Mouse (Mus musculus) stomach, postnatal 0 days (tissue): ENCODE measurements around the gene Mri1. TPM values are rescaled to one million over a fixed set of nuclear protein-coding genes. Genes with fewer than 3 reads are reported as not detected.
"Not testable (repeated sequence)": the region's sequence is repeated elsewhere in the genome, so short reads cannot be mapped to it uniquely, and the experiment has no call there.

Experiments
- ATAC-seq: fragments of 200-750 bp; cut with Nextera tagmentation; 2 replicates; pipeline ENCODE4 v1.8.0; 2017; ENCODE audit not compliant: low FRiP score, low TSS enrichment
- DNase-seq: peaks from one replicate; pipeline ENCODE4 v3.0.0-alpha.2; 2016; ENCODE audit warnings: low spot score
- H3K27ac ChIP-seq: fragments of 300-500 bp; sonication (generic); replicated peaks from 2 replicates; pipeline ENCODE4 v1.5.1; 2014; ENCODE audit warnings: mild to moderate bottlenecking, control low read depth
- H3K27me3 ChIP-seq: fragments of 300-500 bp; sonication (generic); 2 replicates; pipeline ENCODE4 v1.6.1; 2014; ENCODE audit warnings: low read length; ENCODE audit not compliant: control insufficient read depth, insufficient read depth
- H3K36me3 ChIP-seq: fragments of 300-500 bp; sonication (generic); 2 replicates; pipeline ENCODE4 v1.6.1; 2014; ENCODE audit warnings: low read length, mixed read lengths; ENCODE audit not compliant: control insufficient read depth, insufficient read depth
- H3K4me1 ChIP-seq: fragments of 300-500 bp; sonication (generic); replicated peaks from 2 replicates; pipeline ENCODE4 v1.6.1; 2014; ENCODE audit warnings: antibody characterized with exemption; ENCODE audit not compliant: control insufficient read depth, insufficient read depth
- H3K4me2 ChIP-seq: fragments of 300-500 bp; sonication (generic); replicated peaks from 2 replicates; pipeline ENCODE4 v1.6.1; 2014; ENCODE audit warnings: low read depth, mild to moderate bottlenecking, control low read depth, moderate library complexity
- H3K4me3 ChIP-seq: fragments of 300-500 bp; sonication (generic); 2 replicates; pipeline ENCODE4 v1.5.1; 2014; ENCODE audit warnings: low read depth, low read length, control low read depth
- H3K9ac ChIP-seq: fragments of 300-500 bp; sonication (generic); 2 replicates; pipeline ENCODE4 v1.6.1; 2014; ENCODE audit warnings: mild to moderate bottlenecking, low read length, control low read depth, mixed read lengths
- H3K9me3 ChIP-seq: fragments of 300-500 bp; sonication (generic); 2 replicates; pipeline ENCODE4 v1.6.1; 2016; ENCODE audit warnings: low read length; ENCODE audit not compliant: control insufficient read depth
- CTCF ChIP-seq: IDR thresholded peaks from 2 replicates; pipeline ENCODE4 v1.5.1; 2016; ENCODE audit warnings: antibody characterized with exemption, low read depth, mild to moderate bottlenecking, moderate library complexity
- EP300 ChIP-seq: optimal IDR thresholded peaks from 2 replicates; pipeline ENCODE3; 2016; ENCODE audit warnings: antibody characterized with exemption
- WGBS: fragments of 180-500 bp; shearing (Covaris S2); extraction: QIAGEN DNeasy Blood & Tissue Kit; methylation state at CpG from one replicate; pipeline ENCODE4 v1.1.7; 2014; 5-methylcytosine and 5-hydroxymethylcytosine counted together
- polyA plus RNA-seq: library from polyadenylated mRNA; unstranded; fragments of >200 nt; fragmentation: Nextera tagmentation; extraction: Ambion mirVana; gene quantifications from 2 replicates; pipeline ENCODE4 v1.2.1, GENCODE M21; 2015

Mri1 gene
- polyA plus RNA-seq, 1 experiment from 2014 or later, result 61.7 TPM

DNA sequence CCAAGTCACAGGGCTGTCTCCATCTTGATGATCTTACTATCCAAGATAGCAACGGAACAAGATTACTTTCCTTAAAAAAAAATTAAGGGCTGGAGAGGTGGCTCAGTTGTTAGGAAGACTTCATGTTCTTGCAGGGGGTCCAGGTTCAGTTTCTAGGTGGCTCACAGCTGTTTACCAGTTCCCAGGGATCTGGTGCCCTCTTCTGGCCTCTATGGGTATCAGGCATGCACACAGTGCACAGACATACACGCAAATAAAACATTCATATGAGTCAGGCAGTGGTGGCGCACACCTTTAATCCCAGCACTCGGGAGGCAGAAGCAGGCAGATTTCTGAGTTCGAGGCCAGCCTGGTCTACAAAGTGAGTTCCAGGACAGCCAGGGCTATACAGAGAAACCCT, 28.5 kb upstream of the Mri1 start:
- H3K27me3 ChIP-seq, H3K9ac ChIP-seq, H3K4me3 ChIP-seq, H3K36me3 ChIP-seq, ATAC-seq, H3K4me2 ChIP-seq, H3K4me1 ChIP-seq, H3K27ac ChIP-seq, H3K9me3 ChIP-seq: not testable (repeated sequence)
- peak; percentile 74 for TF ChIP-seq CTCF
- 57% methylated on average over 5 of the region's 5 CpGs for WGBS
- peak; percentile 33 for DNase-seq

DNA sequence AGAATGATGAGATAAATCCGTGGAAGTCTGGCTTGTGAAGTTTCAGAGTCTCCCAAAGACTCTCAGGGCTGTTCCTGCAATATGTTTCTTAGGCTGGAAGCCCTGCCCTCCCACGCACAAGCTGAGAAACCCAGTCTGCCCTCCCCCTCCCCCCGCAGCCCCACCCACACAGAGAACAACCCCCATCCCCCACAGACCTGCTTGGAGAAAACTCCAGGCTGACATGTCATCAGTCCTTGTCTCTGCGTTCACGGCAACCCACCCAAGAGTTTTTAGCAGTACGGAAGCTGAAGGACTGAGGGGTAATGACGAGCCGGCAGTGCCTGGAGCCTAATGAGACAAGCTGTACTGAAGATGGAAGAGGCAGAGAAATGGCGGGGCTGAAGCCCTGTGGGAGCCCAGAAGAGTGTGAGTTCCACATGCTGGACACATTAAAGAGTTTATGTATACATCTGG, 27.5 kb upstream of the Mri1 start:
- DNase-seq, result peak; percentile 48
- peak overlapping the region; percentile 8; the same call in 1 of the 2 replicates for H3K4me3 ChIP-seq

DNA sequence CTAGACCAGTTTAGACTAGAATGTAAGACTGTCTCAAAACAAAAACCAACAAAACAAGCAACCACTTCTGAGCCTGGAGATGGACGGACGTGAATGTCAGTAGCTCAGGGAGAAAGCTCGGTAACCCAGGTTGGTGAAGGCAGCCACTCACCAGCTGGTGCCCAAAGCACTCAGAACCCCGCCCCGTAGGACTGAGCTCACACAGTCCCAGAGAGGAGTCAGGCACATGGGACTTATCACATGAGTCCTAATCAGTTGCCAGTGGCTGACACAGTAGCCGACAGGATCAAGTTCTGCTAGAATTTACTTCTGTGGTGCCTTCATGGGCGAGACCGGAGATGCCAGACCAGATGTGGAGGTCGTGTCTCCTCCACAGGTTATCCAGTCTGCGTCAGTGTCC, 23.7 kb upstream of the Mri1 start:
- 66% methylated on average over 10 of the region's 10 CpGs for WGBS
- no peak for DNase-seq

More for the DNA sequence above, 27.5 kb upstream of the Mri1 start:
- H3K27me3 ChIP-seq, result no peaks in the 10 kb centered on the region
- H3K4me2 ChIP-seq, result peak overlapping the region; percentile 27
- peak overlapping the region; percentile 4; the same call in 1 of the 2 replicates for H3K9ac ChIP-seq
- H3K4me1 ChIP-seq, result no peaks in the 10 kb centered on the region
- ATAC-seq, result no peak
- WGBS, result 5% methylated on average over 9 of the region's 9 CpGs
- H3K36me3 ChIP-seq, result no peaks in the 10 kb centered on the region
- H3K9me3 ChIP-seq, result no peaks in the 10 kb centered on the region
- TF ChIP-seq EP300 (no peak), CTCF (no peak)
- no peak overlapping the region; the same call in 1 of the 2 replicates for H3K27ac ChIP-seq

DNA sequence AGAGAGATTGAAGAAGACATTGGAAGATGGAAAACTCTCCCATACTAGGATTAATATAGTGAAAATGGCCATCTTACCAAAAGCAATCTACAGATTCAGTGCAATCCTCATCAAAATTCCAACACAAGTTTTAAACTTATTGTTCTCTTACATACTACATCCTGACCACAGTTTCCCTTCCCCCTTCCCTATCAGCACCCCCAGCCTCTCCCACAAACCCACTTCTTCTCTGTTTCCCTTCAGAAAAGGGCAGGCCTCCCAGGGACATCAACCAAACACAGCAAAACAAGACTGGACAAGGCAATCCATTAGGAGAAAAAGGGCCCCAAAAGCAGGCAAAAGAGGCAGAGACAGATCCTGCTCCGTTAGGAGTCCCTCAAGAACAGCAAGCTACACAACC, 19.3 kb upstream of the Mri1 start:
- no peak overlapping the region for H3K4me3 ChIP-seq
- no peak for DNase-seq
- H3K9me3 ChIP-seq, result no peaks in the 10 kb centered on the region
- H3K36me3 ChIP-seq, result no peaks in the 10 kb centered on the region
- H3K9ac ChIP-seq, result no peak overlapping the region
- no peaks in the 10 kb centered on the region for H3K27me3 ChIP-seq
- 48% methylated on average over 1 of the region's 1 CpGs for WGBS
- H3K27ac ChIP-seq, result no peak overlapping the region
- no peaks in the 10 kb centered on the region for H3K4me1 ChIP-seq
- no peak for ATAC-seq
- H3K4me2 ChIP-seq, result no peak overlapping the region
- no peak for TF ChIP-seq CTCF
- TF ChIP-seq EP300, result no peak

More for the DNA sequence above, 23.7 kb upstream of the Mri1 start:
- H3K9ac ChIP-seq, result no peak overlapping the region
- H3K4me3 ChIP-seq, result no peak overlapping the region
- H3K9me3 ChIP-seq, result no peaks in the 10 kb centered on the region
- no peaks in the 10 kb centered on the region for H3K36me3 ChIP-seq
- H3K4me1 ChIP-seq, result no peaks in the 10 kb centered on the region
- no peak for TF ChIP-seq EP300
- no peak overlapping the region for H3K27ac ChIP-seq
- H3K4me2 ChIP-seq, result no peak overlapping the region
- no peak for ATAC-seq
- H3K27me3 ChIP-seq, result no peaks in the 10 kb centered on the region

DNA sequence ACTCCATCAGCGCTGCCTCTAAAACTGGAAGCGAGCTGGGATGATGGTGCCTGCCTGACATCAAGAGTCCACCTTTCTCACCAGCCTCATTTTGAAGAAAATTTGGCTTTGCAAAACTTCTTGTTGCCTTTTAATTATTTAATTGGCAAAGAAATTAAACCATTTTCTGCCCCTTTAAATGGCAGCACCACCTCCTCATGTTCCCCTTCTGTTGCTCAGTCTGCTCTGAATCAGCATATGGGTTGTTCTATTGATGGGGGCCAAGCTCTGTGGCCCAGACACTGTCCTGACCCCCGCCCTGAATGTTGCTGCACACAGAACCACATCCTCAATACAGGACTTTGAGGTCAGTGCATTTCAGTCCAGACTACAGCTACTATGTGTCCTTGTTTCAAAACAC, 16.8 kb upstream of the Mri1 start:
- Histone ChIP-seq H3K9me3 (no peaks in the 10 kb centered on the region), H3K36me3 (no peaks in the 10 kb centered on the region), H3K4me3 (no peak overlapping the region), H3K9ac (no peak overlapping the region; the same call in 1 of the 2 replicates), H3K27me3 (no peaks in the 10 kb centered on the region), H3K4me1 (peaks cover 3% of the 10 kb centered on the region), H3K4me2 (no peak overlapping the region), H3K27ac (no peak overlapping the region)
- TF ChIP-seq EP300 (no peak), CTCF (no peak)
- WGBS, result 83% methylated on average over 3 of the region's 3 CpGs
- no peak for DNase-seq
- ATAC-seq, result no peak

DNA sequence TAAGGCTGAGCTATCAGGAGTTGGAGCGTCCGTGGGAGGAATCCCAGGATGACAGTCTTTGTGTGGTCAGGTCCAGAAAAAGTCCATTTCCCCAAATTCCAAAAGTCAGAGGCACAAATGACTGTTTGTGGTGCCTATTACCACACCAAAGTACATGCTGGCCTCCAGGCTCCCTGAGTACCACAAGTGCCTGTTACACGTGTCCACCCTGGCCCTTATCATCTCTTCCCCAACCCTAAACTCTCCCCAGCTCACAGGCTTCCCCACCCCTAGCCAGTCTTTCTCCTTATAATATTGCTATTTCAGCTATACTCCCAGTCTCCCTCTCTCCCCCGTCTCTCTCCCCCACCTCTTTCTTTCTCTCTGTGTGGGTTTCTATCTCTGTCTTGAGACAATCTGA, 15.2 kb upstream of the Mri1 start:
- Histone ChIP-seq H3K4me2 (no peak overlapping the region), H3K4me1 (peaks cover 3% of the 10 kb centered on the region), H3K36me3 (no peaks in the 10 kb centered on the region), H3K27ac (no peak overlapping the region), H3K4me3 (no peak overlapping the region), H3K27me3 (no peaks in the 10 kb centered on the region), H3K9me3 (no peaks in the 10 kb centered on the region), H3K9ac (no peak overlapping the region)
- ATAC-seq (no peak), DNase-seq (no peak)
- WGBS, result 78% methylated on average over 4 of the region's 4 CpGs
- TF ChIP-seq CTCF (no peak), EP300 (no peak)
